Mouse (Mus musculus) intestine, postnatal 0 days (tissue): ENCODE measurements around the gene Gm36210. TPM values are rescaled to one million over a fixed set of nuclear protein-coding genes. Genes with fewer than 3 reads are reported as not detected.

Experiments used
- ATAC-seq: fragments of 200-750 bp; cut with Nextera tagmentation; 2 replicates; pipeline ENCODE4 v1.8.0; 2017; ENCODE audit warnings: mild to moderate bottlenecking, moderate TSS enrichment, moderate library complexity
- H3K27ac ChIP-seq: fragments of 300-500 bp; sonication (generic); 2 replicates; pipeline ENCODE4 v1.5.1; 2014; ENCODE audit warnings: mild to moderate bottlenecking, low read depth, low read length, moderate library complexity
- H3K27me3 ChIP-seq: fragments of 300-500 bp; sonication (generic); replicated peaks from 2 replicates; pipeline ENCODE4 v1.6.1; 2014; ENCODE audit warnings: low read length, mixed read lengths; ENCODE audit not compliant: control insufficient read depth, insufficient read depth
- H3K36me3 ChIP-seq: fragments of 300-500 bp; sonication (generic); 2 replicates; pipeline ENCODE4 v1.6.1; 2014; ENCODE audit warnings: mild to moderate bottlenecking, moderate library complexity; ENCODE audit not compliant: control insufficient read depth, insufficient read depth
- H3K4me1 ChIP-seq: fragments of 300-500 bp; sonication (generic); replicated peaks from 2 replicates; pipeline ENCODE4 v1.6.1; 2014; ENCODE audit warnings: antibody characterized with exemption, low read length, mixed read lengths; ENCODE audit not compliant: control insufficient read depth, insufficient read depth
- H3K4me2 ChIP-seq: fragments of 300-500 bp; sonication (generic); replicated peaks from 2 replicates; pipeline ENCODE4 v1.6.1; 2014; ENCODE audit warnings: low read depth, mild to moderate bottlenecking, moderate library complexity
- H3K4me3 ChIP-seq: fragments of 300-500 bp; sonication (generic); 2 replicates; pipeline ENCODE4 v1.5.1; 2014; ENCODE audit warnings: low read depth, low read length
- H3K9ac ChIP-seq: fragments of 300-500 bp; sonication (generic); 2 replicates; pipeline ENCODE4 v1.6.1; 2014; ENCODE audit warnings: mild to moderate bottlenecking, low read depth, low read length
- H3K9me3 ChIP-seq: fragments of 300-500 bp; sonication (generic); 2 replicates; pipeline ENCODE4 v1.6.1; 2016; ENCODE audit warnings: mixed run types; ENCODE audit not compliant: control insufficient read depth
- CTCF ChIP-seq: sonication (generic); IDR thresholded peaks from 2 replicates; pipeline ENCODE4 v1.5.1; 2016; ENCODE audit warnings: low read depth, mild to moderate bottlenecking, control low read depth, antibody characterized with exemption, moderate library complexity
- WGBS: fragments of 180-500 bp; shearing (Covaris S2); extraction: QIAGEN DNeasy Blood & Tissue Kit; methylation state at CpG from one replicate; pipeline ENCODE4 v1.1.7; 2014; 5-methylcytosine and 5-hydroxymethylcytosine counted together
- polyA plus RNA-seq: library from polyadenylated mRNA; unstranded; fragments of >200 nt; fragmentation: Nextera tagmentation; extraction: Ambion mirVana; gene quantifications from 2 replicates; pipeline ENCODE4 v1.2.1, GENCODE M21; 2015

Gene Gm36210
- polyA plus RNA-seq, 1 experiment from 2014 or later: not detected

DNA sequence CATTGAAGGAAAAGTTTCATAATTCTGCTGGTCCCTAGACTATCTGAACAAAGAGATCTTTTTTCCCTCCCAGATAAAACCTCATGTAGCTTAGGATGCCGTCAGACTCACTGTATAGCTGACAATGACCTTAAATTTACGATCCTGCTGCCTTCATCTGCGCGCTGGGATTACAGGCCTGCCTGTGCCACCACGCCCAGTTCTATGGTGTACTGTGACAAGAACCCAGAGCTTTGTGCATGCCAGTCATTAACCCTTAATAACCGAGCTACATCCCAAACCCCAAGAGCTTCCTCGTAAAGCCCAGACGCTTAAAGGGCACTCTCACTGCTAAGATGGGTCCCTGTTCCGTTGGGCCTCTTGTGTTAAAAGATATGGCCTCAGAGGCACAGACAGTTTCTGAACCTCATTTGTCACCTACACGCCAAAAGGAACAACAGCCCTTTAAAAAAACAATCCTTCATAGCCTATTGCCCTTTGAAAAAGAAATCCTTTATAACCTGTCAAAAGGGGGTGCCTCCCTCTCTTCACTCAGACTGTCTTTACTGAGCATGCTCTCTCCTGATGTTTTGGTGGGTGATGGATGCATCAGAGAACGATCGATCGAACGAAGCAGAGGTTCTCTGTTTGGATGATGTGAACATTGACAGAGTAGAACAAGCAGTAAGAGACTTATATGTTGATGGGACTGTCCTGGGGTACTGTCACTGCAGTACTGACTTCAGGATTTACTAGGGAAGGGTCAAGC is 9.5 kb upstream of the Gm36210 start:
- peak overlapping the region; percentile 78 for H3K9ac ChIP-seq
- H3K27me3 ChIP-seq: no peaks in the 10 kb centered on the region
- H3K4me1 ChIP-seq: 0 out of 2 replicates have a peak, but pooled peaks cover 3% of the 10 kb centered on the region
- H3K27ac ChIP-seq: peak overlapping the region; percentile 94; the same call in 1 of the 2 replicates
- TF ChIP-seq CTCF: no peak
- H3K36me3 ChIP-seq: peaks cover 36% of the 10 kb centered on the region
- peak; percentile 59 for ATAC-seq
- H3K4me3 ChIP-seq: peak overlapping the region; percentile 76
- 12% methylated on average over 14 of the region's 14 CpGs for WGBS
- peak overlapping the region; percentile 75 for H3K4me2 ChIP-seq
- H3K9me3 ChIP-seq: no peaks in the 10 kb centered on the region

DNA sequence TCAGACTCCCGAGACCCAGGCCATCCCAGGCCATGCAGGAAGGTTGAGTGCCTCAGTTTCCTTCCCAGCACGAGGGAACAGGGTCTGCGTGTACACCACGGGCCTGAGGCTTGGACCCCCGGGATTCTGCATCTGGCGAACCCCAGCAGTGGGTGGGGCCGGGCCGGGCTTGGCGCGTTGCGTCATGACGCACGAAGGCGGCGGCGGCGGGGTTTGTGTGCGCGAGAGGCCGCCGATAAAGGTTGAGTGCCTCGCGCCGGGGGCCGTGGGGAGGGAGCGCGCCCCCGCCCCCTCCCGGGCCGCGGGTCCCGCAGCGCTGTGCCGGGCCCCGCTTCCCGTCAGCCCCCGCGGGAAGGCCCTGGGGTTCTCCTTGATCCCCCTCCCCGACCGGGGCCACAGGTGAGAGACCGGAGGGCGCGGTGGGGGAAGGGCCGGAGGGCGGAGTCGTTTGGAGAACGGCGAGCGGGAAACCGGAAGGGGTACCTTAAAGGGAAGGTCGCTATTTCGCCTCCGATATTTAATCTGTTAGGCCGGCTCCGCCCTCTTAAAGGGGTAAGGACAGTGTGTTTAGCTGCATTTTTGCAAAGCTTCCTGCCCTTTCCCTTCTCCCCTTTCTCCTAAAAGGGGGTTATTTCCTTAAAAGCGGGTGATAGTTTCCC is 8.8 kb upstream of the Gm36210 start, which contains the start of gene Zfp628:
TSS of gene Zfp628 (plus strand) at position 211 of the 659 bp plus-strand sequence.
- Histone ChIP-seq H3K36me3 (peaks cover 29% of the 10 kb centered on the region), H3K9ac (peak within 1 kb of the TSS; percentile 78), H3K27ac (peak within 1 kb of the TSS; percentile 94), H3K9me3 (no peaks in the 10 kb centered on the region), H3K4me2 (peak within 1 kb of the TSS; percentile 75), H3K4me1 (0 out of 2 replicates have a peak, but pooled peaks cover 3% of the 10 kb centered on the region), H3K27me3 (no peaks in the 10 kb centered on the region), H3K4me3 (peak within 1 kb of the TSS; percentile 76)
- TF ChIP-seq CTCF: 0 out of 2 replicates have a peak, but pooled peaks have one; percentile 5
- peak; percentile 89 for ATAC-seq
- WGBS: under 1% methylated on average over 54 of the region's 56 CpGs

DNA sequence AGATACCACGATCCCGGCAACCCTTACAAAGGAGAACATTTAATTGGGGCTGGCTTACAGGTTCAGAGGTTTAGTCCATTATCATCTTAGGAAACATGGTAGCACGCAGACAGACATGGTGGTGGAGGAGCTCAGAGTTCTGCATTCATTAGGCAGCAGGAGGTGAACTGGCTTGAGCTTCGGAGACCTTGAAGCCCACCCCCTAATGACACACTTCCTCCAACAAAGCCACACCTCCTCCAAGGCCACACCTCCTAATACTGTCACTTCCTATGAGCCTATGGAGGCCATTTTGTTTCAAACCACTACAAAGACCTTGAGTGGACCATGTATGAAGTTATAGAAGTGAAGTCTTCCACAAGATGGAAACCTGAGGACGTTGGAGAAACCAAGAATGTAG is 5.9 kb upstream of the Gm36210 start:
- no peak for TF ChIP-seq CTCF
- H3K4me1 ChIP-seq: 0 out of 2 replicates have a peak, but pooled peaks cover 3% of the 10 kb centered on the region
- no peak overlapping the region for H3K4me2 ChIP-seq
- H3K9me3 ChIP-seq: no peaks in the 10 kb centered on the region
- 66% methylated on average over 5 of the region's 5 CpGs for WGBS
- ATAC-seq: no peak
- H3K4me3 ChIP-seq: no peak overlapping the region
- no peaks in the 10 kb centered on the region for H3K27me3 ChIP-seq
- no peak overlapping the region for H3K9ac ChIP-seq
- H3K36me3 ChIP-seq: no peaks in the 10 kb centered on the region
- H3K27ac ChIP-seq: no peak overlapping the region

DNA sequence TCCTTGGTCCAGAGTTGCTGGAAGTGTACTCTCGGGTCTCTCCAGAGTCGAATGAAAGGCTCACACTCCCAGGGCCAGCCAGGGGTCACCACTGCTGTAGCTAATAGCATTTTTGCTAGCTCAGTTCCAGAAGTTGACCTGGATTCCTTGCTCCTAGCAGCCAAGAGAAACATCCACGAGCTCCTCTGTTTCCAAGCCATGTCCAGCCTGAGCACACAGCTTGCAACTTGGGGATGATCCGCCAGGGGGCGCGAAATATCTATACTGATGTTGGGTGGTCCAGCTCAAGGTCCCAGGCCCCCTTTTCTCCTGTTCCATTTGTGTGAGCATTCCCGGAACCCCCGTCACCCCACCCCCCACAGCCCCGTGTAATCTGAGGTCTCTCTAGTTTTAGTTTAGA is 5.2 kb upstream of the Gm36210 start:
- no peak overlapping the region for H3K4me2 ChIP-seq
- peak; percentile 65 for TF ChIP-seq CTCF
- ATAC-seq: no peak
- H3K36me3 ChIP-seq: no peaks in the 10 kb centered on the region
- H3K27ac ChIP-seq: no peak overlapping the region
- no peaks in the 10 kb centered on the region for H3K27me3 ChIP-seq
- 35% methylated on average over 9 of the region's 9 CpGs for WGBS
- no peak overlapping the region for H3K9ac ChIP-seq
- 0 out of 2 replicates have a peak, but pooled peaks cover 3% of the 10 kb centered on the region for H3K4me1 ChIP-seq
- H3K9me3 ChIP-seq: no peaks in the 10 kb centered on the region
- no peak overlapping the region for H3K4me3 ChIP-seq

- H3K4me2 ChIP-seq: no peak overlapping the region
- H3K27me3 ChIP-seq: no peaks in the 10 kb centered on the region
- WGBS: 77% methylated on average over 9 of the region's 9 CpGs
- H3K4me3 ChIP-seq: no peak overlapping the region
- no peak for TF ChIP-seq CTCF
- no peak overlapping the region for H3K27ac ChIP-seq
- no peaks in the 10 kb centered on the region for H3K9me3 ChIP-seq
- H3K9ac ChIP-seq: no peak overlapping the region
- no peaks in the 10 kb centered on the region for H3K36me3 ChIP-seq
- H3K4me1 ChIP-seq: no peaks in the 10 kb centered on the region
- ATAC-seq: no peak
These were observed 3.9 kb downstream of the Gm36210 start for GRCm38 (mm10) chr7:4902404-4902803.

GRCm38 (mm10) chr7:4901171-4901570 is 5.1 kb downstream of the Gm36210 start:
- Histone ChIP-seq H3K27me3 (no peaks in the 10 kb centered on the region), H3K4me3 (no peak overlapping the region), H3K9ac (no peak overlapping the region), H3K27ac (no peak overlapping the region), H3K9me3 (no peaks in the 10 kb centered on the region), H3K4me1 (no peaks in the 10 kb centered on the region), H3K36me3 (no peaks in the 10 kb centered on the region), H3K4me2 (no peak overlapping the region)
- 60% methylated on average over 8 of the region's 8 CpGs for WGBS
- TF ChIP-seq CTCF: peak; percentile 75
- peak; percentile 9; the same call in 1 of the 2 replicates for ATAC-seq
